Mouse (Mus musculus) liver, adult 2 months (tissue): ENCODE data around the gene Rxfp3. TPM values are rescaled to one million over a fixed set of nuclear protein-coding genes. Genes with fewer than 3 reads are reported as not detected.

Experiments used
- DNase-seq: peaks from one replicate; pipeline ENCODE4 v3.0.0-alpha.2; 2011; ENCODE audit warnings: low read depth, low spot score; ENCODE audit errors: extremely low read depth
- H3K27ac ChIP-seq: fragments of 200-500 bp; replicated peaks from 2 replicates; pipeline ENCODE4 v1.5.1; 2012; ENCODE audit warnings: low read depth, mild to moderate bottlenecking, control low read depth, inconsistent platforms, low read length; ENCODE audit not compliant: insufficient read depth
- H3K27me3 ChIP-seq: fragments of 200-500 bp; 2 replicates; pipeline ENCODE4 v1.6.1; 2012; ENCODE audit warnings: mild to moderate bottlenecking, moderate library complexity, low read length, inconsistent platforms; ENCODE audit not compliant: control insufficient read depth, insufficient read depth
- H3K36me3 ChIP-seq: fragments of 200-500 bp; 2 replicates; pipeline ENCODE4 v1.6.1; 2012; ENCODE audit warnings: low read length, inconsistent platforms; ENCODE audit not compliant: control insufficient read depth, insufficient read depth
- H3K4me1 ChIP-seq: fragments of 200-500 bp; 2 replicates; pipeline ENCODE4 v1.6.1; 2011; ENCODE audit warnings: low read length; ENCODE audit not compliant: control insufficient read depth, insufficient read depth
- H3K4me3 ChIP-seq: fragments of 200-500 bp; 2 replicates; pipeline ENCODE4 v1.5.1; 2011; ENCODE audit warnings: low read depth, mild to moderate bottlenecking, control low read depth, low read length, moderate library complexity; ENCODE audit not compliant: insufficient read depth
- H3K79me2 ChIP-seq: fragments of 200-500 bp; 2 replicates; pipeline ENCODE4 v1.6.1; 2012; ENCODE audit warnings: inconsistent platforms, mild to moderate bottlenecking, low read length, moderate library complexity; ENCODE audit not compliant: control insufficient read depth, insufficient read depth
- H3K9ac ChIP-seq: fragments of 200-500 bp; 2 replicates; pipeline ENCODE4 v1.6.1; 2012; ENCODE audit warnings: low read depth, mild to moderate bottlenecking, control low read depth, inconsistent platforms, low read length
- CTCF ChIP-seq: fragments of 200-500 bp; IDR thresholded peaks from 2 replicates; pipeline ENCODE4 v1.5.1; 2011; ENCODE audit warnings: low read depth, low read length, control low read depth
- POLR2A ChIP-seq: fragments of 200-500 bp; IDR thresholded peaks from 2 replicates; pipeline ENCODE4 v1.6.1; 2011; ENCODE audit warnings: low read length, control low read depth; ENCODE audit not compliant: insufficient read depth; ENCODE audit errors: extremely low read depth
- WGBS: fragments of 180-500 bp; shearing (Covaris S2); methylation state at CpG from one replicate; pipeline ENCODE4 v1.1.7; 2018; 5-methylcytosine and 5-hydroxymethylcytosine counted together
- polyA plus RNA-seq: library from polyadenylated mRNA; depleted of rRNA; stranded (reverse); fragments of >200 nt; gene quantifications from 2 replicates; pipeline ENCODE4 v1.2.3, GENCODE M21; 2012
- total RNA-seq: library from RNA; depleted of rRNA; stranded (reverse); fragments of >200 nt; gene quantifications from 2 replicates; pipeline ENCODE4 v1.2.3, GENCODE M21; 2014

The Rxfp3 gene
- total and polyA plus RNA-seq, 2 experiments = not detected

DNA sequence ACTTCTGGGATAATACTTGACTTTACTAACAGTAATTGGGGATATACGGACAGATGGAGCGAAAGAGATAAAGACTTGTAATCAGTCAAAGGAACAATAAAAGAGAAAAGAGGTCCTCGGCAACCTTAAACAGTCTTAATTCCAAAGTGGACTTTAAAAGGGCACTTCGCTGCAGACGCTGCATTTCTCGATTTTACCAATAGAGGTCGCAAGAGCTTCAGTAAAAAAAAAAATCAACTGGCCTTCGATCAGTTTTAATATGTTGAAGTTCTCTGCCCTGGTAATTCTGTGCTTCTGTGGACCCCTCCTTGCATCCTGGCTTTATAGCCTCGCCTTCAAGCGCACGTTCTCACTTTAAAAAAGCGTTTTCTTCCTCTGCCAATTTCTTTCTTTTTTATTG, 685 bp upstream of the Rxfp3 start:
- under 1% methylated on average over 12 of the region's 12 CpGs for WGBS
- H3K36me3 ChIP-seq = no peaks in the 10 kb centered on the region
- peak; percentile 40 for DNase-seq
- TF ChIP-seq CTCF = peak; percentile 35; the same call in 1 of the 2 replicates
- no peak for TF ChIP-seq POLR2A
- H3K4me3 ChIP-seq = no peak overlapping the region
- no peak overlapping the region for H3K9ac ChIP-seq
- H3K4me1 ChIP-seq = peaks cover 6% of the 10 kb centered on the region
- peaks cover 5% of the 10 kb centered on the region; the same call in 1 of the 2 replicates for H3K27me3 ChIP-seq
- no peak overlapping the region for H3K27ac ChIP-seq
- no peaks in the 10 kb centered on the region for H3K79me2 ChIP-seq

DNA sequence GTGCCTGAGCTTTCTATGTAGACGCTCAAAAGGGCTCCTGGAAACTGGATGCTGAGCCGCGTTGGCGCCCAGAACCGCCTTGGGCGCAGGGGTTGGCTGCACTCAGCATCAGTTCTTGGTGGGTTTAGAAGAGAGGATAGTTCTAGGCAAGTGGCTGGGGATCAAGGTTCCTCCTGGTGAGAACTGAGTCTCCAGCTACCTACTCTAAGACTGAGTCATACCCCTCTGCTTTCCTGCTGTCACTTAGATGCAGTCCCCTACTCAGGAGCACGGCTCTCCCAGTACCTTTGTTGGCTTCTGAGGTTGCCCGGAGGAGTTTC, 455 bp downstream of the Rxfp3 start:
- no peaks in the 10 kb centered on the region for H3K36me3 ChIP-seq
- H3K4me3 ChIP-seq = no peak overlapping the region
- H3K79me2 ChIP-seq = no peaks in the 10 kb centered on the region
- DNase-seq = no peak
- no peak overlapping the region for H3K9ac ChIP-seq
- H3K27ac ChIP-seq = no peak overlapping the region
- TF ChIP-seq POLR2A = no peak
- no peak for TF ChIP-seq CTCF
- peaks cover 6% of the 10 kb centered on the region for H3K4me1 ChIP-seq
- H3K27me3 ChIP-seq = peaks cover 5% of the 10 kb centered on the region; the same call in 1 of the 2 replicates
- 8% methylated on average over 8 of the region's 8 CpGs for WGBS

GRCm38 (mm10) chr15:11036535-11037375, 1.0 kb downstream of the Rxfp3 start:
- Histone ChIP-seq H3K9ac (no peak overlapping the region), H3K4me3 (peak overlapping the region; percentile 31), H3K27me3 (peaks cover 5% of the 10 kb centered on the region; the same call in 1 of the 2 replicates), H3K27ac (no peak overlapping the region), H3K4me1 (peaks cover 6% of the 10 kb centered on the region), H3K36me3 (no peaks in the 10 kb centered on the region), H3K79me2 (no peaks in the 10 kb centered on the region)
- TF ChIP-seq CTCF = no peak
- no peak for TF ChIP-seq POLR2A
- peak; percentile 8 for DNase-seq
- 2% methylated on average over 49 of the region's 49 CpGs for WGBS

GRCm38 (mm10) chr15:11035947-11036474, 1.8 kb downstream of the Rxfp3 start:
- H3K4me3 ChIP-seq = no peak overlapping the region
- WGBS = 12% methylated on average over 34 of the region's 34 CpGs
- H3K9ac ChIP-seq = no peak overlapping the region
- H3K27me3 ChIP-seq = peaks cover 5% of the 10 kb centered on the region; the same call in 1 of the 2 replicates
- H3K27ac ChIP-seq = no peak overlapping the region
- H3K36me3 ChIP-seq = no peaks in the 10 kb centered on the region
- no peak for TF ChIP-seq POLR2A
- TF ChIP-seq CTCF = peak; percentile 17; the same call in 1 of the 2 replicates
- DNase-seq = peak; percentile 6
- H3K4me1 ChIP-seq = peaks cover 6% of the 10 kb centered on the region
- no peaks in the 10 kb centered on the region for H3K79me2 ChIP-seq

- H3K9ac ChIP-seq = no peak overlapping the region
- 44% methylated on average over 3 of the region's 3 CpGs for WGBS
- H3K36me3 ChIP-seq = no peaks in the 10 kb centered on the region
- H3K79me2 ChIP-seq = no peaks in the 10 kb centered on the region
- H3K27me3 ChIP-seq = no peaks in the 10 kb centered on the region; the same call in 1 of the 2 replicates
- no peak overlapping the region for H3K4me3 ChIP-seq
- peak; percentile 2 for DNase-seq
- no peak for TF ChIP-seq CTCF
- no peak for TF ChIP-seq POLR2A
- H3K27ac ChIP-seq = no peak overlapping the region
- H3K4me1 ChIP-seq = peaks cover 14% of the 10 kb centered on the region; the same call in 1 of the 2 replicates
Measured at GRCm38 (mm10) chr15:11030188-11030587, 7.6 kb downstream of the Rxfp3 start.
